Mouse (Mus musculus): ENCODE data around the gene Prelid3b. TPM values are rescaled to one million over a fixed set of nuclear protein-coding genes. Genes with fewer than 3 reads are reported as not detected.

Prelid3b gene
- polyA plus RNA-seq, 1 experiment, result 95.5 TPM

DNA sequence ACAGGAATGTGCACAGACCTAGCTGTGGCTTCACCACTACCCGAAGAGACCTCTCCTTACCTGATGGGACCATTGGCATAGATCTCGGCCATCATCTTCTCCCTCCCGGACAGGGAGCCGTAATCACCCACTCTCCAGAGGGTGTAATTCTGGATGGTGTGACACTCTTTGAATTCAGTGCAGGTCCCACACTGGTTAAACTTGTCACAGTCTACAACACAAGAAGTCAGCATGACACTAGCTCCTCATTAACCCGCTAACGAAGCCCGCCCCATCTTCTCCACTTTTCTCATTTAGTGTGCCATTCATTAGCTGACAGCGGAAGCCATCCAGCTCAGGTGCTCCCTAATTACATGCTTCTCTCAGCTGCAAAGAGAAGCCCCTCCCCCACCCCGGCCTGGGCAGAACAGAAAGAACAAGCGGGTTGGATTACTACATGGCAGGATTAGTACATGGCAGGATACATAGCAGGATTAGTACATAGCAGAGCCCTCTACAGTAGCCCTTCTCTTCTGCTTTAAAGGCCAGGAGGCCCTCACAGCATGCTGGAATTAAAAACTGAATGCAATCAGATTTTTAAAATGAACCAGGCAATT lies 43.8 kb downstream of the Prelid3b start:
- DNase-seq (ENCODE audit: extremely low spot score in 1 of 2, low spot score in 1 of 2), result no peak

DNA sequence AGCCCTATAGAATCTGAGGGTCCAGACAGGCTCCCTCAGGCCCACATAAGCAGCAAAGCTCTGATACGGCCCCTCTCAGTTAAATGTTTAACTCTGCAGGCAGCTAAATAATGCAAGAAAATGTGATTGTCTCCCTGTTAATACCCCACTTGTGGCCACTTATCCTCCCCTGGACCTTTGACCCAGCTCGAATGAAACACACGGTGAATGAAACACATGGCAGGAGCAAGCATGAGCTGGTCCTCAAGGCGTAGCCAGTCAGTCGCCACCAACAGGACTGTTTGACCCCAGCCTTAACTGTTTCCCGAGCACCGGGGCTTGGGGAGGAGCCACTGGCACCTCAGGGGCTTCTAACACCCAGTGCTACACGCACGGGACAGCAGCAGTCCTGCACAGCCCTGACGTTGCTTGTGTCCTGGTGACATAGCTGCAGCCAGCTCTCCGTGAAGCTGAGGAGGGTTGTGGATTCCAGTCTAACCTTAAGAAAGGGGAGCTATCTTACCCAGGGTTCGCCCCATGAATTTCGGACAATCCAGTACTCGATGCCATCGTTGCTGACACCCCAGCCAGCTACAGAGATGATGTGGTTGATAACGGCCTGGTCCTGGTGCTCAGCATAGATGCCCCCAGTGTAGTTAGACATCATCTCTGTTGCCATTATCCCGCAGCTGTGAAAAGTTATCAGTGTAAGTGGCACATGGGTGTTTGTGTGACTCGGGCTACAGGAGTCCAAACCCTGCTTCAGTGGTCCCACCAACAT lies 44.6 kb downstream of the Prelid3b start:
- no peak for DNase-seq (ENCODE audit: extremely low spot score in 1 of 2, low spot score in 1 of 2)

DNA sequence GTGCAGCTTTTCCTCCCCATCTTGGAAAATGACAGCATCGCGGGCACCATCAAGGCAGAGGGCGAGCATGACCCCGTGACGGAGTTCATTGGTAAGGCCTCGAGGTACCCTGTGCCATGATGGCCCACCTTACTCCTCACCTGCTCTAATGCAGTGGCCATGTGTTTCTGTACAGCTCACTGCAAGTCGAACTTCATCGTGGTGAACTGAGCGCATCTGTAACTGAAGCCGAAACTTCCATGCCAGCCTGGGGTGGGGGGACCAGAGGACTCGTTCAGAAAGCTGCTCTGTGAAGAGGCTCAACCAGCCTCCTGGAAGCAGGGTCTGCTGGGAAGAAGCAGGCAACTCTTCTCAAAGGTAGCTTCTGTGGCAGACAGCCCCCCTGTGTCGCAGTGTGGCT lies 46.0 kb downstream of the Prelid3b start:
- DNase-seq (ENCODE audit: extremely low spot score in 1 of 2, low spot score in 1 of 2), result no peak

DNA sequence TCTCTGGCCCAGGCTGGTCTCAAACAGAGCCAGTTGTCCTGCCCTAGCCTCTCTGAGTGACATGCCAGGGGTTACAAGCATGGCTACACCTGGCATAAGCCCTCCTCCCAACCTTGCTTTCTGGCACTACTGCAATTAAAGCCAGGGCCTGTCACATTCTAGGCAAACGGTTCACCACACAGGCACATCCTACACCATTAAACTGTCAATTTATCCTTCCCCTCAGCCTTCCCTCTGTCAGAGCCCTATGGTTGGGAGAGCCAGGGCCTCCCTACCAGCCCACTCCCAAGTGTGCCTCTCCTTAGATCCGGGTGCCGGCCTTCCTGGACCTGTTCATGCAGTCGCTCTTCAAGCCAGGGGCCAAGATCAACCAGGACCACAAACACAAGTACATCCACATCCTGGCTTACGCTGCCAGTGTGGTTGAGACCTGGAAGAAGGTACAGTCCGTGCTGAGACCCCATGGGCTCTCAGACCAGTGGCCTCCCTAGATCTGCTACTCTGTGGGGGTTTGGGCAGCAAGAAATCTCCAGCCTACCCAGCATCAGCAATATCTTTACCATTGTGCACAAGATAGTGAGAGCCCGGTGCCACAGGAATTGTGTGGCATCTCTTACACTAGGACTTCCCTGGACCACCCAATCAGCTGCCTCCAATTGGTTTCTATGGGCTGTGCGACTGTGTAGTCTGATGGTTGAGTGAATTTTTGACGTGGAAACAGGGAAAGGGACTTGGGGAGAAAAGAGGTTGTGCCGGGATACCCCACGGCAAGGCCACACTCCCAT lies 48.4 kb downstream of the Prelid3b start:
- DNase-seq (ENCODE audit: extremely low spot score in 1 of 2, low spot score in 1 of 2), result no peak

DNA sequence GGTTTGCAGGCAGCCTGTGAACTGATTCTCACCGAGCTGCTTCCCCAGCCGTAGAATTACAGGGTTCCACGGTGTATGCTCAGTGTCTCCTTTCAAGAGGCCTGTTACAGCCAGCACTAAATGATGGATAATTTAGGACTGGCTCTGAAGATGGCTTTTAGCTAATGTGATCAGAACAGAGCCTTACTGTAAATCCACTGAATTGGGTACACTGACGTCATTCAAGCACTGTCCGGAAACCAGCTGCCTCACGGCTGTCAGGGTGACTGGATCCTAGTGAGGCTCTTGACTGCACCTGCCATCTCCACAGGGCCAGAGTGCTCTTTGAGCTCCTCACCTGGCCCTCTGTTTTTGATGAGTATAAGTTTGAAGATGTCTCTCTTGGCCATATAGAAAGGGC lies 51.8 kb downstream of the Prelid3b start:
- no peak for DNase-seq (ENCODE audit: extremely low spot score in 1 of 2, low spot score in 1 of 2)

DNA sequence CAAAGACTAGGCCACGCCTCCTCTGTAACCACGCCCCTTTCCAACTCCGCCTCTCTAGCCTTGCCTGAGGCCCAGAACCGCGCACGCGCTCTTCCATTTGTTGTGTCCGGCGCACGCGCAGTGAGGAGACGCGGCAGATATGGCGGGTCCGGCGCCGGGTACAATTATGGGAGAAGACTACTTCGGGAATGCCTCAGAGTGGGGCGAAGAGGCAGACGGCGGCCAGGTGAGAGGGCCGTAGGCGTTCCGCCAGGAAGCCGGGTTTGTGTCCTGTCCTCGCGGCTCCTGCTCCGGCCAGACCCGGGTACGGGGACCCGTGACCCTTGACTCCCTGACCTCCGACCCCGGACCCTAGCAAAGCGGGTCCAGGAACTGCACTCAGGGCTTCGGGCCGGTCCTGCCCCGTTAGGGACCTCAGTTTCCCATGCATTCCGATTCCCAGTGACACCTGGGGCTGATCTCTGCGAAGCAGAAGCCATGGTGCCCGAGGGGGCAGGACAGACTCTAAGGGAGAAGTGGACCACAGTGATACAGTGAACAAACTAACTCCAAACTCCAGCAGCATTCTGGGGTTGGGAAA lies 57.1 kb downstream of the Prelid3b start, which contains the start of gene Nelfcd:
Gene Nelfcd (plus strand): TSS at position 74 of the 580 bp plus-strand sequence.
- DNase-seq (ENCODE audit: extremely low spot score in 1 of 2, low spot score in 1 of 2), result peak; percentile 82 to 96

Other genes starting within 250 kb of the Prelid3b start
- 2,156 and 2,275 TPM in 2 replicates for gene Gnas, start 188.8 kb downstream of the Prelid3b start, polyA plus RNA-seq (2012; rRNA removed)
- gene Gm20721, start 126.4 kb downstream of the Prelid3b start, polyA plus RNA-seq (2012; rRNA removed), result 2.9 and 7.7 TPM in 2 replicates
- gene Nelfcd, start 57.3 kb downstream of the Prelid3b start, polyA plus RNA-seq (2012; rRNA removed), result 75.5 and 77.1 TPM in 2 replicates
- 71.3 and 75.2 TPM in 2 replicates for gene Ctsz, start 34.0 kb downstream of the Prelid3b start, polyA plus RNA-seq (2012; rRNA removed)
- 0.25 TPM in 1 of 2 replicates, not detected in the other for gene Tubb1, start 22.4 kb downstream of the Prelid3b start, polyA plus RNA-seq (2012; rRNA removed)
- gene Atp5e, start 9.0 kb downstream of the Prelid3b start, polyA plus RNA-seq (2012; rRNA removed), result 547 and 598 TPM in 2 replicates
- 6.2 and 7.0 TPM in 2 replicates for gene Zfp831, start 170.5 kb upstream of the Prelid3b start, polyA plus RNA-seq (2012; rRNA removed)